Mouse (Mus musculus) WW6 (cell line): Measurements from ENCODE around the gene Mrpl12.

Experiments
- DNase-seq: peaks from one replicate; pipeline ENCODE4 v3.0.0-alpha.2; 2013; ENCODE audit warnings: low read depth, low spot score

The Mrpl12 gene

GRCm38 (mm10) chr11:120472052-120472451, 12.4 kb upstream of the Mrpl12 start:
- DNase-seq: no peak

GRCm38 (mm10) chr11:120483448-120483934, 922 bp upstream of the Mrpl12 start:
- DNase-seq: no peak

GRCm38 (mm10) chr11:120485251-120485650, 838 bp downstream of the Mrpl12 start:
- DNase-seq: no peak

- DNase-seq: no peak
Measured at GRCm38 (mm10) chr11:120488516-120488915, 4.1 kb downstream of the Mrpl12 start.

GRCm38 (mm10) chr11:120489054-120489761, 4.8 kb downstream of the Mrpl12 start:
- DNase-seq: peak; percentile 73

GRCm38 (mm10) chr11:120490291-120491046, 6.1 kb downstream of the Mrpl12 start:
- no peak for DNase-seq

- DNase-seq: peak; percentile 84
Measured at GRCm38 (mm10) chr11:120491317-120492023, 7.1 kb downstream of the Mrpl12 start, which contains the start of gene Slc25a10. TSS of gene Slc25a10 (plus strand) at chr11:120491840.

- DNase-seq: no peak
Measured at GRCm38 (mm10) chr11:120492024-120492877, 7.8 kb downstream of the Mrpl12 start.

- no peak for DNase-seq
Measured at GRCm38 (mm10) chr11:120492878-120493203, 8.4 kb downstream of the Mrpl12 start.

GRCm38 (mm10) chr11:120493351-120493750, 8.9 kb downstream of the Mrpl12 start:
- no peak for DNase-seq

GRCm38 (mm10) chr11:120493911-120494310, 9.5 kb downstream of the Mrpl12 start:
- no peak for DNase-seq

- no peak for DNase-seq
Measured at GRCm38 (mm10) chr11:120497436-120497835, 13.0 kb downstream of the Mrpl12 start.

- DNase-seq: no peak
Measured at GRCm38 (mm10) chr11:120498226-120498625, 13.8 kb downstream of the Mrpl12 start.

- no peak for DNase-seq
Measured at GRCm38 (mm10) chr11:120498891-120499290, 14.5 kb downstream of the Mrpl12 start.

GRCm38 (mm10) chr11:120499894-120500293, 15.5 kb downstream of the Mrpl12 start:
- DNase-seq: no peak

GRCm38 (mm10) chr11:120500357-120500756, 15.9 kb downstream of the Mrpl12 start:
- DNase-seq: no peak

- no peak for DNase-seq
Measured at GRCm38 (mm10) chr11:120501018-120501417, 16.6 kb downstream of the Mrpl12 start.

GRCm38 (mm10) chr11:120501701-120502100, 17.3 kb downstream of the Mrpl12 start:
- no peak for DNase-seq

GRCm38 (mm10) chr11:120505661-120506060, 21.2 kb downstream of the Mrpl12 start:
- no peak for DNase-seq

GRCm38 (mm10) chr11:120506899-120507298, 22.5 kb downstream of the Mrpl12 start:
- DNase-seq: no peak

GRCm38 (mm10) chr11:120507611-120508289, 23.3 kb downstream of the Mrpl12 start:
- DNase-seq: no peak
